Mouse (Mus musculus): ENCODE data around the gene Kctd10.

Gene Kctd10

DNA sequence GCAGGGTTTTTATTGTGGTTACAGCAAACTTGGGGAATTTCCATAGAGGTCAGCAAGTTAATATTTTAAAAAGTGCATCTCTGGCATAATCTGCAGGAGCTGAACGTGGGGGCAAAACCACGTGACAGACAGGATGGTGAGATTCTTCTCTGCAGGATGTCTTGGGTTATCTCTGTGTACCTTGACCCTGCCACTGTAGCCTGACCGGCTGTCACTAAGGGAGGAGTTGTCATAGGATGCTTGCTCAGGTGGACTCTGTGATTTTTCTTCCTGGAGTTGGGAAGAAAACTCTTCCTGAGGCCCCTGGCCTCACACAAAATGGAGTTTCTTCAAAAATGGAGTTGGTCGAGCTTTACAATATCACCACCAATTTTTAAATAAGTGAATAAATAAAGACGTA lies 37.3 kb downstream of the Kctd10 start:
- DNase-seq, result no peak

DNA sequence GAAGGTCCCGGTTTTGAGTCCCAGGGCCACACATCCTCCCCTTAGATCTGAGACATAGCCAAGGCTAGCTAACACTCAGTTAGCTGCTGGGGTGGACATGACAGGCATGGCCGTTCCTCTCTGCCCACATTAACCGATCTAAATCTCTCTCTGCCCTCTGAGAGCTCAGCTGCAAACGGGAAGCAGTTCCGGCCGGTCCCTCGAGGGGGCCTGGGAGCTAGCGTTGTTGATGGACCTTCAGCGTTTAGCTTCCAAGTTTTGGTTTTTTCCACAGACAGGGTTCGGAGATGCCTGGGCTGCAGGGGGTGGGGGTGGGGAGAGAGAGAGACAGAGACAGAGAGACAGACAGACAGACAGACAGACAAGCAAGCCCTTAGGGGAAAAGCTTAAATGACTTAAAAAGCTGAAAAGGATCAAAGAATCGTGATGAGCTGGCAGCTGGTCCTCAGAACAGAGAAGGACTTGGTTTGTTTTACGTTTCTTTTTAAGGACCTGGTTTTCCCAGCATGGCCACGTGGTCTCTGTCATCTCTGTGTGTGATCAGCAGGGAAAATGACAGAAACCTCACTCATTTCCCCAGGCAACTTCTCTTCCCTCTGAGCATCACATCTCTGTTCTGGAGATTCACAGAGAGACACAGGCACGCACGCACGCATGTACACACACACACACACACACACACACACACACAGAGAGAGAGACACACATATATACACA lies 56.4 kb downstream of the Kctd10 start:
- DNase-seq, result peak; percentile 58

DNA sequence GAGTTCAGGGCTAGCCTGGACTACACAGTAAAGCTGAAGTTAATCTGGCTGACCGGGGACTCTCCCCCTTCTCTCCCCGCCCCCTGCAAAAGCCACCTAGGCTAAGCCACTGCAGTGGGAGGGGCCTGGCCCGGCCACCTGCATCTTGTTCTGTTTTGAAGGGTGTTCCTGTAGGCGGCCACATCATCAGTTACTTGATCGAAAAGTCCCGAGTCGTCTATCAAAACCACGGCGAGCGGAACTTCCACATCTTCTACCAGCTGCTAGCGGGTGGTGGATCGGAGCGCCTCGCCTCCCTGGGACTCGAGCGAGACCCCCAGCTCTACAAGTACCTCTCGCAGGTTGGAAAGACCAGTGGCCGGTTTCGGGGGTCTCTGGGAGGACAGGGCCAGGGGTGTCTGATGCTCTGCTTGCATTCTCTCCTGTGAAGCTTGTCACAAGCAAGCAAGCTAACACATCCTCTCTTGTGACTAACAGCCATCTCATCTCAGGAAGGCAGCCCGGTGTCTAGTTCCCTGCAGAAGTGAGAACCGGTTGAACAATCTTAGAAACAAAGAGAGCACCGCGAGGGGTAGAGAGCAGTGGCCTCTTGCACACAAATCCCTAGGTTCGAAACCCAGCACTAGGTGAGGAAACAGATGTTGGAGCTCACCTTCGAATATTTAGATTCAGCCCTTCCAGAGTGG lies 57.1 kb downstream of the Kctd10 start:
- DNase-seq, result peak; percentile 65

Data from thymus, postnatal 25 days (tissue).